Mouse (Mus musculus) midbrain, embryonic 13.5 days (tissue): ENCODE data around the gene Vps45. TPM values are rescaled to one million over a fixed set of nuclear protein-coding genes. Genes with fewer than 3 reads are reported as not detected.
A peak's percentile ranks its signal among the peaks of the same experiment; 100 is the strongest.

Source experiments
- ATAC-seq: fragments of 200-750 bp; cut with Nextera tagmentation; 2 replicates; pipeline ENCODE4 v1.8.0; 2017; ENCODE audit warnings: mild to moderate bottlenecking, moderate TSS enrichment, moderate library complexity
- H3K27ac ChIP-seq: fragments of 300-500 bp; sonication (generic); 2 replicates; pipeline ENCODE4 v1.5.1; 2015; ENCODE audit warnings: inconsistent platforms, mild to moderate bottlenecking, moderate library complexity
- H3K27me3 ChIP-seq: fragments of 300-500 bp; sonication (generic); 2 replicates; pipeline ENCODE4 v1.6.1; 2015; ENCODE audit warnings: mild to moderate bottlenecking, inconsistent platforms
- H3K36me3 ChIP-seq: fragments of 300-500 bp; sonication (generic); 2 replicates; pipeline ENCODE4 v1.6.1; 2015; ENCODE audit warnings: mild to moderate bottlenecking, inconsistent platforms
- H3K4me1 ChIP-seq: fragments of 300-500 bp; sonication (generic); replicated peaks from 2 replicates; pipeline ENCODE4 v1.6.1; 2015; ENCODE audit warnings: inconsistent platforms
- H3K4me2 ChIP-seq: fragments of 300-500 bp; sonication (generic); replicated peaks from 2 replicates; pipeline ENCODE4 v1.6.1; 2015; ENCODE audit warnings: moderate library complexity, mild to moderate bottlenecking, inconsistent platforms
- H3K4me3 ChIP-seq: fragments of 300-500 bp; sonication (generic); replicated peaks from 2 replicates; pipeline ENCODE4 v1.5.1; 2015; ENCODE audit warnings: mild to moderate bottlenecking, inconsistent platforms
- H3K9ac ChIP-seq: fragments of 300-500 bp; sonication (generic); replicated peaks from 2 replicates; pipeline ENCODE4 v1.6.1; 2015; ENCODE audit warnings: mild to moderate bottlenecking, inconsistent platforms
- H3K9me3 ChIP-seq: fragments of 300-500 bp; sonication (generic); 2 replicates; pipeline ENCODE4 v1.6.1; 2016; ENCODE audit warnings: mild to moderate bottlenecking, inconsistent platforms
- WGBS: fragments of 180-500 bp; shearing (Covaris S2); methylation state at CpG from one replicate; pipeline ENCODE4 v1.1.7; 2015; 5-methylcytosine and 5-hydroxymethylcytosine counted together
- polyA plus RNA-seq: library from polyadenylated mRNA; unstranded; fragments of >200 nt; fragmentation: Nextera tagmentation; extraction: Ambion mirVana; gene quantifications from 2 replicates; pipeline ENCODE4 v1.2.1, GENCODE M21; 2015

The Vps45 gene
- polyA plus RNA-seq, 1 experiment from 2014 or later = 63.7 TPM

- no peak overlapping the region for H3K4me3 ChIP-seq
- H3K9ac ChIP-seq = no peak overlapping the region
- peaks cover 7% of the 10 kb centered on the region for H3K36me3 ChIP-seq
- ATAC-seq = no peak
- H3K4me1 ChIP-seq = peaks cover 30% of the 10 kb centered on the region
- WGBS = 94% methylated on average over 1 of the region's 1 CpGs
- no peaks in the 10 kb centered on the region for H3K9me3 ChIP-seq
- H3K27me3 ChIP-seq = no peaks in the 10 kb centered on the region
- no peak overlapping the region for H3K4me2 ChIP-seq
- no peak overlapping the region for H3K27ac ChIP-seq
Observed at GRCm38 (mm10) chr3:96001560-96001959, 56.7 kb downstream of the Vps45 start.

GRCm38 (mm10) chr3:96000921-96001501 lies 57.3 kb downstream of the Vps45 start:
- Histone ChIP-seq H3K4me3 (no peak overlapping the region), H3K9me3 (no peaks in the 10 kb centered on the region), H3K9ac (peak overlapping the region; percentile 10; the same call in 1 of the 2 replicates), H3K4me1 (peaks cover 34% of the 10 kb centered on the region), H3K36me3 (peaks cover 7% of the 10 kb centered on the region), H3K27me3 (no peaks in the 10 kb centered on the region), H3K27ac (0 out of 2 replicates have a peak overlapping the region, but pooled peaks have one; percentile 27), H3K4me2 (no peak overlapping the region)
- WGBS = 73% methylated on average over 9 of the region's 9 CpGs
- ATAC-seq = no peak

GRCm38 (mm10) chr3:96000080-96000632 lies 58.1 kb downstream of the Vps45 start:
- WGBS = 86% methylated on average over 14 of the region's 14 CpGs
- H3K4me3 ChIP-seq = no peak overlapping the region
- H3K9me3 ChIP-seq = no peaks in the 10 kb centered on the region
- no peak for ATAC-seq
- peaks cover 34% of the 10 kb centered on the region for H3K4me1 ChIP-seq
- H3K27me3 ChIP-seq = no peaks in the 10 kb centered on the region
- H3K9ac ChIP-seq = no peak overlapping the region
- H3K4me2 ChIP-seq = no peak overlapping the region
- no peak overlapping the region; the same call in 1 of the 2 replicates for H3K27ac ChIP-seq
- H3K36me3 ChIP-seq = peaks cover 7% of the 10 kb centered on the region

- WGBS = 95% methylated on average over 12 of the region's 12 CpGs
- Histone ChIP-seq H3K9ac (no peak overlapping the region), H3K4me2 (no peak overlapping the region), H3K27ac (no peak overlapping the region; the same call in 1 of the 2 replicates), H3K9me3 (no peaks in the 10 kb centered on the region), H3K4me1 (peaks cover 34% of the 10 kb centered on the region), H3K36me3 (peaks cover 7% of the 10 kb centered on the region), H3K27me3 (no peaks in the 10 kb centered on the region), H3K4me3 (no peak overlapping the region)
- ATAC-seq = no peak
Observed at GRCm38 (mm10) chr3:95999308-96000079, 58.8 kb downstream of the Vps45 start.

- Histone ChIP-seq H3K27ac (no peak overlapping the region), H3K4me1 (peaks cover 56% of the 10 kb centered on the region), H3K36me3 (peaks cover 11% of the 10 kb centered on the region), H3K4me2 (peak overlapping the region; percentile 88), H3K9me3 (no peaks in the 10 kb centered on the region), H3K4me3 (peak overlapping the region; percentile 86), H3K9ac (peak overlapping the region; percentile 89), H3K27me3 (no peaks in the 10 kb centered on the region)
- 23% methylated on average over 9 of the region's 9 CpGs for WGBS
- ATAC-seq = 0 out of 2 replicates have a peak, but pooled peaks have one; percentile 28
Observed at GRCm38 (mm10) chr3:95997203-95997721, 61.0 kb downstream of the Vps45 start.

GRCm38 (mm10) chr3:95996451-95997073 lies 61.7 kb downstream of the Vps45 start:
- 10% methylated on average over 6 of the region's 6 CpGs for WGBS
- peak overlapping the region; percentile 86 for H3K4me3 ChIP-seq

GRCm38 (mm10) chr3:95995802-95996428 lies 62.4 kb downstream of the Vps45 start, which contains the start of gene Plekho1:
Gene Plekho1, minus strand, starts transcription at chr3:95996001.
- no peaks in the 10 kb centered on the region for H3K9me3 ChIP-seq
- peak within 1 kb of the TSS; percentile 89 for H3K9ac ChIP-seq
- no peaks in the 10 kb centered on the region for H3K27me3 ChIP-seq
- H3K4me1 ChIP-seq = peaks cover 65% of the 10 kb centered on the region
- peak; percentile 74 for ATAC-seq
- H3K4me2 ChIP-seq = peak within 1 kb of the TSS; percentile 88
- H3K36me3 ChIP-seq = peaks cover 24% of the 10 kb centered on the region
- peak within 1 kb of the TSS; percentile 99 for H3K27ac ChIP-seq
- H3K4me3 ChIP-seq = peak within 1 kb of the TSS; percentile 86
- under 1% methylated on average over 54 of the region's 84 CpGs for WGBS

More at GRCm38 (mm10) chr3:95996451-95997073, 61.7 kb downstream of the Vps45 start:
- H3K27me3 ChIP-seq = no peaks in the 10 kb centered on the region
- H3K36me3 ChIP-seq = peaks cover 18% of the 10 kb centered on the region
- ATAC-seq = no peak
- H3K27ac ChIP-seq = peak overlapping the region; percentile 99
- peak overlapping the region; percentile 88 for H3K4me2 ChIP-seq
- peak overlapping the region; percentile 89 for H3K9ac ChIP-seq
- H3K9me3 ChIP-seq = no peaks in the 10 kb centered on the region
- peaks cover 61% of the 10 kb centered on the region for H3K4me1 ChIP-seq

GRCm38 (mm10) chr3:95994975-95995801 lies 63.1 kb downstream of the Vps45 start:
- H3K4me1 ChIP-seq = peaks cover 61% of the 10 kb centered on the region
- H3K36me3 ChIP-seq = peaks cover 30% of the 10 kb centered on the region
- H3K4me3 ChIP-seq = peak overlapping the region; percentile 86
- H3K27me3 ChIP-seq = no peaks in the 10 kb centered on the region
- no peaks in the 10 kb centered on the region for H3K9me3 ChIP-seq
- ATAC-seq = peak; percentile 77
- 0% methylated on average over 51 of the region's 51 CpGs for WGBS
- H3K9ac ChIP-seq = peak overlapping the region; percentile 89
- peak overlapping the region; percentile 88 for H3K4me2 ChIP-seq
- H3K27ac ChIP-seq = peak overlapping the region; percentile 99

- 5% methylated on average over 6 of the region's 6 CpGs for WGBS
Observed at GRCm38 (mm10) chr3:95994381-95994846, 63.9 kb downstream of the Vps45 start.

GRCm38 (mm10) chr3:95993881-95994280 lies 64.4 kb downstream of the Vps45 start:
- no peak for ATAC-seq
- WGBS = 26% methylated on average over 4 of the region's 4 CpGs
- no peaks in the 10 kb centered on the region for H3K9me3 ChIP-seq
- H3K27me3 ChIP-seq = no peaks in the 10 kb centered on the region
- H3K9ac ChIP-seq = peak overlapping the region; percentile 89
- H3K4me3 ChIP-seq = peak overlapping the region; percentile 86
- peak overlapping the region; percentile 99 for H3K27ac ChIP-seq
- peaks cover 38% of the 10 kb centered on the region for H3K36me3 ChIP-seq
- H3K4me1 ChIP-seq = peaks cover 58% of the 10 kb centered on the region
- peak overlapping the region; percentile 88 for H3K4me2 ChIP-seq

More at GRCm38 (mm10) chr3:95994381-95994846, 63.9 kb downstream of the Vps45 start:
- peak overlapping the region; percentile 99 for H3K27ac ChIP-seq
- peak overlapping the region; percentile 89 for H3K9ac ChIP-seq
- peaks cover 59% of the 10 kb centered on the region for H3K4me1 ChIP-seq
- peak overlapping the region; percentile 88 for H3K4me2 ChIP-seq
- peak overlapping the region; percentile 86 for H3K4me3 ChIP-seq
- H3K36me3 ChIP-seq = peaks cover 32% of the 10 kb centered on the region
- no peaks in the 10 kb centered on the region for H3K27me3 ChIP-seq
- H3K9me3 ChIP-seq = no peaks in the 10 kb centered on the region
- no peak for ATAC-seq
